Mouse (Mus musculus) lung, postnatal 0 days (tissue): ENCODE data around the gene Rsrc1.

Experiments used
- CTCF ChIP-seq: IDR thresholded peaks from 2 replicates; pipeline ENCODE4 v1.5.1; 2016; ENCODE audit warnings: antibody characterized with exemption, mild to moderate bottlenecking
- EP300 ChIP-seq: IDR thresholded peaks from 2 replicates; pipeline ENCODE4 v1.6.1; 2016; ENCODE audit warnings: antibody characterized with exemption, mild to moderate bottlenecking, control low read depth

DNA sequence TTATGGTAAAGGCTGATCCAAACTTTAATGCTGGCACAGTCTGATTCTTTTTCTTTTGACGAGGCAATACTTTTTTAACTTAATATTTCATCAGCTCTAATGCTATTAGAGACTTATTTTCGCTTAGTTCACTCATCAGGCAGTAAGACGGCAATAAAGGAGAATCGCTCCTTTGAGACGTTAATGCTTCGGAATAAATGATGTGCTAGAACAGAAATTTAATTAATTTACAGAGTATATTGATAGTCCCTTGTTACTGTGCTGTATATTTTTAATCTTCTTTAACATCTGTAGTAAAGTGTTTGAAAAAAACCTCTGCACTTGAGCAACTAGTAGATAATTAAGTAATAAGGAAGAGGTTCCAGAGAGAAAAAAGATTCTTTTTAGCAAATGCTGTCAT, 308.3 kb downstream of the Rsrc1 start:
- TF ChIP-seq CTCF (no peak), EP300 (no peak)
